Mouse (Mus musculus) ES-E14 (cell line): Measurements from ENCODE around the gene Chn2. TPM values are rescaled to one million over a fixed set of nuclear protein-coding genes. Genes with fewer than 3 reads are reported as not detected.

Experiments used
- DNase-seq: peaks from one replicate; pipeline ENCODE4 v3.0.0-alpha.2; 2013; ENCODE audit warnings: low read depth, low spot score
- H3K27ac ChIP-seq: 2 replicates; pipeline ENCODE4 v1.5.1; 2012; ENCODE audit warnings: low read depth, mild to moderate bottlenecking, low read length, moderate library complexity, mixed read lengths; ENCODE audit not compliant: poor library complexity, insufficient read depth, severe bottlenecking
- H3K36me3 ChIP-seq: 2 replicates; pipeline ENCODE4 v1.6.1; 2012; ENCODE audit warnings: mild to moderate bottlenecking, low read length, moderate library complexity, mixed read lengths; ENCODE audit not compliant: control insufficient read depth, poor library complexity, insufficient read depth, severe bottlenecking
- H3K4me1 ChIP-seq, 2 experiments: fragments of 150-350 bp in 1 of 2; sonication (generic) in 1 of 2; 2 replicates each; pipeline ENCODE4 v1.6.1; 2012; ENCODE audit warnings: low read length in 2 of 2, mild to moderate bottlenecking in 1 of 2, mixed read lengths in 1 of 2; ENCODE audit not compliant: control insufficient read depth in 2 of 2, insufficient read depth in 2 of 2, poor library complexity in 1 of 2
- H3K4me3 ChIP-seq, 2 experiments: fragments of 150-350 bp in 1 of 2; sonication (generic) in 1 of 2; 2 replicates each; pipeline ENCODE4 v1.5.1; 2012; ENCODE audit warnings: low read length in 2 of 2, low read depth in 1 of 2, mild to moderate bottlenecking in 1 of 2, mixed read lengths in 1 of 2; ENCODE audit not compliant: insufficient read depth in 1 of 2, poor library complexity in 1 of 2, severe bottlenecking in 1 of 2
- H3K9ac ChIP-seq: 2 replicates; pipeline ENCODE4 v1.6.1; 2012; ENCODE audit warnings: low read depth, mild to moderate bottlenecking, low read length, mixed read lengths; ENCODE audit not compliant: poor library complexity, insufficient read depth, severe bottlenecking
- H3K9me3 ChIP-seq: fragments of 150-350 bp; sonication (generic); 2 replicates; pipeline ENCODE4 v1.6.1; 2012; ENCODE audit warnings: low read depth, mild to moderate bottlenecking, low read length; ENCODE audit not compliant: control insufficient read depth, insufficient read depth
- CHD2 ChIP-seq: IDR thresholded peaks from 2 replicates; pipeline ENCODE4 v1.6.1; 2014; ENCODE audit warnings: mild to moderate bottlenecking, low read depth, low read length, inconsistent platforms
- HCFC1 ChIP-seq: IDR thresholded peaks from 2 replicates; pipeline ENCODE4 v1.6.1; 2012; ENCODE audit warnings: low read length, inconsistent platforms, borderline replicate concordance; ENCODE audit not compliant: insufficient read depth
- MAFK ChIP-seq: IDR thresholded peaks from 2 replicates; pipeline ENCODE4 v1.6.1; 2014; ENCODE audit warnings: mild to moderate bottlenecking, low read depth, low read length, inconsistent platforms; ENCODE audit not compliant: insufficient read depth
- ZC3H11A ChIP-seq: IDR thresholded peaks from 2 replicates; pipeline ENCODE4 v1.6.1; 2012; ENCODE audit warnings: low read depth, mild to moderate bottlenecking, inconsistent platforms, low read length, borderline replicate concordance
- ZNF384 ChIP-seq: IDR thresholded peaks from 2 replicates; pipeline ENCODE4 v1.6.1; 2012; ENCODE audit warnings: low read depth, low read length, inconsistent platforms
- in situ Hi-C, 2 experiments: fragments of 600-800 bp; cut with MboI; formaldehyde crosslinking; loops; one replicate each; pipeline ENCODE4 v1.15.1; 2025; ENCODE audit warnings: low sequenced_read_pairs in 2 of 2, inconsistent platforms in 1 of 2; ENCODE audit not compliant: unreplicated experiment in 2 of 2
- total RNA-seq: library from RNA; depleted of rRNA; stranded (reverse); fragments of 300-350 nt; gene quantifications from 2 replicates; pipeline ENCODE4 v1.2.3, GENCODE M21; 2012

Chn2 gene
- total RNA-seq, 1 experiment = 7.1 TPM

GRCm38 (mm10) chr6:54204931-54205330 is 165.6 kb downstream of the Chn2 start:
- in situ Hi-C loops = loop anchor here in 1 of 2 experiments (25.0 kb wide), 1 partner anchor 168 kb away; the partner anchor contains the start of gene Chn2
- Histone ChIP-seq H3K36me3 (no peaks in the 10 kb centered on the region), H3K27ac (no peak overlapping the region), H3K9ac (no peak overlapping the region), H3K9me3 (no peaks in the 10 kb centered on the region), H3K4me1 (no peaks in the 10 kb centered on the region), H3K4me3 (no peak overlapping the region)
- DNase-seq = no peak
- TF ChIP-seq ZC3H11A (no peak), MAFK (no peak), CHD2 (no peak), HCFC1 (no peak), ZNF384 (no peak)

GRCm38 (mm10) chr6:54205471-54205870 is 166.1 kb downstream of the Chn2 start:
- TF ChIP-seq ZC3H11A (no peak), MAFK (no peak), HCFC1 (no peak), CHD2 (no peak), ZNF384 (no peak)
- Histone ChIP-seq H3K4me1 (no peaks in the 10 kb centered on the region), H3K9ac (no peak overlapping the region), H3K4me3 (no peak overlapping the region), H3K9me3 (no peaks in the 10 kb centered on the region), H3K36me3 (no peaks in the 10 kb centered on the region), H3K27ac (no peak overlapping the region)
- in situ Hi-C loops = loop anchor here in 1 of 2 experiments (25.0 kb wide), 1 partner anchor 168 kb away; the partner anchor contains the start of gene Chn2
- no peak for DNase-seq

GRCm38 (mm10) chr6:54206221-54206738 is 166.9 kb downstream of the Chn2 start:
- no peaks in the 10 kb centered on the region for H3K4me1 ChIP-seq
- in situ Hi-C loops = loop anchor here in 1 of 2 experiments (25.0 kb wide), 1 partner anchor 169 kb away; the partner anchor contains the start of gene Chn2
- no peak overlapping the region for H3K27ac ChIP-seq
- no peaks in the 10 kb centered on the region for H3K9me3 ChIP-seq
- H3K9ac ChIP-seq = no peak overlapping the region
- H3K36me3 ChIP-seq = no peaks in the 10 kb centered on the region
- DNase-seq = no peak
- no peak for TF ChIP-seq CHD2
- no peak for TF ChIP-seq HCFC1
- TF ChIP-seq ZC3H11A = no peak
- TF ChIP-seq ZNF384 = no peak
- TF ChIP-seq MAFK = no peak
- H3K4me3 ChIP-seq = no peak overlapping the region

GRCm38 (mm10) chr6:54208786-54209185 is 169.4 kb downstream of the Chn2 start:
- no peak overlapping the region for H3K27ac ChIP-seq
- DNase-seq = no peak
- no peaks in the 10 kb centered on the region for H3K4me1 ChIP-seq
- H3K4me3 ChIP-seq = no peak overlapping the region
- in situ Hi-C loops = loop anchor here in 1 of 2 experiments (25.0 kb wide), 1 partner anchor 171 kb away; the partner anchor contains the start of gene Chn2
- H3K9me3 ChIP-seq = no peaks in the 10 kb centered on the region
- TF ChIP-seq HCFC1 (no peak), ZC3H11A (no peak), MAFK (no peak), ZNF384 (no peak), CHD2 (no peak)
- no peaks in the 10 kb centered on the region for H3K36me3 ChIP-seq
- no peak overlapping the region for H3K9ac ChIP-seq
